Comparison of ENCODE assay signal across 8 mouse cellular contexts in genomic region chr6:94698509-94699172, GRCm38 (mm10). TPM values are rescaled to one million over a fixed set of nuclear protein-coding genes. Genes with fewer than 3 reads are reported as not detected.
DNase-seq lines count a peak whose midpoint lies in the region; ATAC-seq lines count a peak whose summit lies in the region.

No protein-coding gene starts in this region.

- peak overlapping the region; percentile 71 for H3K9ac ChIP-seq in forebrain, embryonic 16.5 days (replicated peaks; ENCODE audit: low read depth, low read length)
- H3K9ac ChIP-seq in liver, embryonic 11.5 days (ENCODE audit: low read depth, low read length) = peak overlapping the region; percentile 75

- peak; percentile 47 for DNase-seq in cerebellum, adult 9-10 months
- DNase-seq in cerebellum, postnatal 4 days (ENCODE audit: low spot score in 2 of 2) = no peak
- peak; percentile 1 to 4 for DNase-seq in B cell, adult 2 months
- no peak for DNase-seq in liver, embryonic 11.5 days (ENCODE audit: low spot score)
- DNase-seq in yolk sac, embryonic 10.5 days (ENCODE audit: low spot score) = no peak
- no peak for DNase-seq in right cerebral cortex, postnatal 10 days (ENCODE audit: low spot score in 2 of 2)
- DNase-seq in urinary bladder, postnatal 10 days (ENCODE audit: low spot score) = no peak

- H3K4me3 ChIP-seq in forebrain, embryonic 16.5 days (replicated peaks; ENCODE audit: low read length) = peak overlapping the region; percentile 78
- H3K4me3 ChIP-seq in liver, embryonic 11.5 days (ENCODE audit: low read depth, low read length) = peak overlapping the region; percentile 73

- no peak overlapping the region for H3K27ac ChIP-seq in forebrain, embryonic 16.5 days (ENCODE audit: low read length)
- no peak overlapping the region for H3K27ac ChIP-seq in liver, embryonic 11.5 days (ENCODE audit: low read depth, low read length)

- no peak for ATAC-seq in forebrain, embryonic 16.5 days
- no peak for ATAC-seq in liver, embryonic 11.5 days (replicated peaks; ENCODE audit: low FRiP score)

- H3K9me3 ChIP-seq in forebrain, embryonic 16.5 days (ENCODE audit: control insufficient read depth, low read length) = no peaks in the 10 kb centered on the region
- H3K9me3 ChIP-seq in liver, embryonic 11.5 days (ENCODE audit: control insufficient read depth, low read length) = no peaks in the 10 kb centered on the region

- WGBS in forebrain, embryonic 16.5 days = under 1% methylated on average over 11 of the region's 11 CpGs
- WGBS in liver, embryonic 11.5 days = 16% methylated on average over 11 of the region's 11 CpGs

- peaks cover 22% of the 10 kb centered on the region for H3K4me1 ChIP-seq in forebrain, embryonic 16.5 days (replicated peaks; ENCODE audit: control insufficient read depth, insufficient read depth, low read length)
- H3K4me1 ChIP-seq in liver, embryonic 11.5 days (replicated peaks; ENCODE audit: control insufficient read depth, insufficient read depth, low read length) = peaks cover 2% of the 10 kb centered on the region

- H3K4me2 ChIP-seq in forebrain, embryonic 16.5 days (ENCODE audit: low read length) = peak overlapping the region; percentile 94
- peak overlapping the region; percentile 96 for H3K4me2 ChIP-seq in liver, embryonic 11.5 days

- no peaks in the 10 kb centered on the region for H3K36me3 ChIP-seq in forebrain, embryonic 16.5 days (ENCODE audit: control insufficient read depth, insufficient read depth)
- no peaks in the 10 kb centered on the region for H3K36me3 ChIP-seq in liver, embryonic 11.5 days (ENCODE audit: control insufficient read depth, insufficient read depth, low read length)

- no peaks in the 10 kb centered on the region for H3K27me3 ChIP-seq in forebrain, embryonic 16.5 days (replicated peaks; ENCODE audit: control insufficient read depth, insufficient read depth, low read length)
- H3K27me3 ChIP-seq in liver, embryonic 11.5 days (replicated peaks; ENCODE audit: control insufficient read depth, insufficient read depth, low read length) = peaks cover 33% of the 10 kb centered on the region

RNA-seq across cellular contexts. Expression of gene Lrig1, which starts 1.3 kb away (rescaled TPM):
- polyA plus RNA-seq in forebrain, embryonic 16.5 days (2015; fragmentation: Nextera tagmentation; extraction: Ambion mirVana) = 7.1 and 8.3 TPM in 2 replicates
- 2.9 and 4.3 TPM in 2 replicates for polyA plus RNA-seq in liver, embryonic 11.5 days (2014; fragmentation: Nextera tagmentation; extraction: Ambion mirVana)

Comparison
In these comparisons a context has a peak if more than half of its experiments do, and no peak if none do; other contexts are left out.
1. DNase-seq: peak in cerebellum, adult 9-10 months (single experiment) and B cell, adult 2 months (2 of 2); none in cerebellum, postnatal 4 days (0 of 2), liver, embryonic 11.5 days (single experiment), yolk sac, embryonic 10.5 days (single experiment), right cerebral cortex, postnatal 10 days (0 of 2) and urinary bladder, postnatal 10 days (single experiment).